ENCODE assay signal across 15 mouse cellular contexts in the genomic region with DNA sequence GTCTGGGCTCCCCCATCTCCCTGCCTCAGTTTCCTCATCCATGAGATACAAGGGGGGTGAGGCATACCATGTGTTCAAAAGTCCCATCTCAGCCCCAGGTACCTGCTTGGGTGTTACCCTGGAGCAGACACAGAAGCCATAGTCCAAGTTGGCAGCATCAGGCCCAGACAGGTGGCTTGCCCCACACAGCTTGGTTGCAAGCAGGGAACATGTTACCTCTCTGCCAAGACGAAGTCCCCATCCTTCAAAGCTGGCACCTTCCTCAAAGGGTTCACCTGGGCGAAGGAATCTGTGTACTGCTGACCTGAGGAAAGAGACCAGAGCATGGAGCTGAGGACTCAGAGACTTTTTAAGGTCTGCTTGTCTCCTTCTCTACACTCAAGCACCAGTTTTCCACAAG.
"Had no signal": no experiment of that assay in that cellular context is flagged by ENCODE, and none has a peak within 500 bp of the region (broad histone marks: within the 10 kb centered on the region; RNA-seq: fewer than 3 reads in every experiment).

No protein-coding gene starts in this region.

- DNase-seq: gastrocnemius, postnatal 14 days; gastrocnemius, postnatal 36 days; heart, adult 18-20 months; heart, postnatal 14 days; heart, postnatal 36 days; kidney, adult 11 months; kidney, adult 9 months; kidney, postnatal 14 days; kidney, postnatal 36 days; layer of hippocampus, adult 9-11 months; layer of hippocampus, postnatal 36 days; left cerebral cortex, postnatal 4 days had no signal

- ATAC-seq: hindbrain, postnatal 0 days; intestine, embryonic 16.5 days; liver, embryonic 12.5 days had no signal
